Mouse (Mus musculus): ENCODE measurements around the gene Gm3448.

DNA sequence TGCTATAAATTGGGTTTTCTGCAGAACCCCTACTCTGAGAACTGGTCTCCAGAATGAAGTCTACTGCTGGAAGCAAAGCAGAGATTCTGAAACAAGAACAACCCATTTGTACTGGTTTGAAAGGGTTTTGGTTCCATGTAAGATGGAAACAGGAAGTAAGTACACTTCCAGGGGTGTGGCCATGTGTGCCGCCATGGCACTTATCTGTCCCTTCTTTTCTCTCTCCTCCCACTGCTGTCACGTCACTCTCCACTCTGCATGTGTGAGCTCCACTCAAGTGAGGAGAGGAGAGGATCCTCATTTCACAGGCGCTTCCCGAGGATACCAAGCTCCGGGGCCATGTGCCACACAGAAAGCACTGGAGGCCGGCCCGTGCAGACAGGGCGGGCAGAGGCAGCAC lies 87.9 kb downstream of the Gm3448 start:
- TF ChIP-seq CTCF (IDR thresholded peaks at IDR 0.05; ENCODE audit: extremely low read depth, insufficient read depth, low read length) = no peak
- TF ChIP-seq POLR2A (IDR thresholded peaks at IDR 0.05; ENCODE audit: extremely low read depth, insufficient read depth, low read length) = no peak
